Mouse (Mus musculus) MEL-GATA-1-ER (cell line): ENCODE results near the gene Max.

Source experiments
- DNase-seq: peaks from one replicate; pipeline ENCODE4 v3.0.0-alpha.2; 2012; ENCODE audit warnings: low read depth; ENCODE audit errors: extremely low read depth

Gene Max

DNA sequence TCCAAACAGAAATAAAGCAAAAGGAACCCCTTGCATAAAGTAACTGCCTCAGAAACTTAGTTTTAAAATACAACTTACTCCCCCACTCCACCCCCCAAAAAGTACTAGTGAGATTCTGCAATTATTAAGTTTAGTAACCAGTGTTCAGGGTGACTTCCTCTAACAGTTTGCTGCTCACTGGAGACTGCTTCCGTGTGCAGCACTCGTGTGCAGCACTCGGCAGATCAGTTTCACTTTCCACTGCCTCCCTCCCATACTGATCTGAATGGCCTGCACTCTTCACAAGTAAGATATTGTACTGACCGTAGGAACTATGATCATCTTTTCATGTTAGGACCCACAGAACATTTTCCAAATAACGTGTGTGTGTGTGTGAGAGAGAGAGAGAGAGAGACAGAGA is 4.3 kb downstream of the Max start:
- DNase-seq = peak; percentile 63

- no peak for DNase-seq
Observed at GRCm38 (mm10) chr12:76954698-76955423, 7.1 kb downstream of the Max start.

DNA sequence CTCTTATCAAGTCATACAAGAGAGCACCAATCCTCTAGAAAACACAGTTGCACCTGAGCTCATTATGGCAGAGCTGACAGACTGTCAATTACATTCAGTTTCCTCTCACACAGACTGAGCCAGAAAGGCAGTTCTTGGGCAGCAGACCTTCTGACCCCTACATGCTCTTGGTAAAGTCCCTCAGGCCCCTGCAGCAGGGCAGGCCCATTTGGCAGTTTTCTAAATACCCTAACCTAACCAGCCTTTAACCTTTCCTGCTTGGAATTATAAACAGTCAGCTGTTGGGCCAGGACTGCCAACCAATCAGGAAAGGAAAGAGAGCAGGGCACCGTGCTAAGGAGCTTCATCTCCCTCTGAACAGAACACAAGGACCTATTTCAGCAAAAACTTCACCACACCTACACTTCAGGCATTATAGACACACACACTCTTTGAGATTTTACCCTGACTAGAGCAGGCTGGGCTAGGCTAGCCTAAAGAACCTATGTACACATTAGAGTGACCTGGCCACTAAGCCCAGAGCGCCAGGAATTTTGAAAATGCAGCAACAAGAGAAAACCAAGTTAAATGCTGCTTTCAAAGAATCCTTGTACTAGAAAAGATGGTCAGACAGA is 8.1 kb downstream of the Max start:
- DNase-seq = no peak

- no peak for DNase-seq
Observed at GRCm38 (mm10) chr12:76950330-76950729, 11.7 kb downstream of the Max start.

DNA sequence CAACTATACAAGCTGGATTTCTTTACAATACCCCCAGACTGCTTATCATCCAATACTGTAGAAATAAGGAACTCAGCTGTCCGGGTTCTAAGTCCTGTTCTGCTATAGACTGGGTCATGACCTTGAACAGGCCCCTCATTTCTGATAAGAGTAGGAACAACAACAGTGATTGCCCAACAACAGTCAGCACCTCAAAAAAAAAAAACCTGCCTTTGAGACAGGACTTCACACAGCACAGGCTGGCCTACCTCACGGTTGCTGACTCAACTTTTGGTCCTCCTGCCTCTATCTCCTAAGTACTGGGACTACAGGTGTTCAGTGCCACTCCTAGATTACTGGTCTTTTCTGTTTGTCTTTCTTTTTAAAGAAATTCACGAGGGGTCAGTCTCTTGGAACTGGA is 13.2 kb downstream of the Max start:
- no peak for DNase-seq

DNA sequence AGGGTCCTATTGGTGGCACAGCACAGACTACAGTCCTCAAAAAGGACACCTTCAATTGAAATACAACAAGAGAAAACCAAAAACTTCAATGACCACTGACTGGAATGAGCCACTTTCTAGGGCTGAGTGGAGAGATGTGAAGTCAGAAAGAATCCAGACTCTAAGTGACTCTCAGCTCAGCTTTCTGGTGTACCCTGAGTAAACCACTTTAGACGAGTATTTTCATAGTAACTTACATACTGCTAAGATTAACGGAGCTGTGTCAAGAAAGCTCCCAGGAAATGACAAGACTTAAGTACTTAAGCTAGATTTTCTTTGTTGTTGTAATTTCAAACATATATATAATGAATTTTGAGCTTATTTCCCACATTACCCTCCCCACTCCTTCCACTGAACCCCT is 13.8 kb downstream of the Max start:
- DNase-seq = no peak

GRCm38 (mm10) chr12:76947487-76947886 is 14.5 kb downstream of the Max start:
- DNase-seq = no peak

GRCm38 (mm10) chr12:76943466-76943865 is 18.5 kb downstream of the Max start:
- no peak for DNase-seq

GRCm38 (mm10) chr12:76943046-76943445 is 19.0 kb downstream of the Max start:
- DNase-seq = no peak

GRCm38 (mm10) chr12:76942476-76942875 is 19.5 kb downstream of the Max start:
- DNase-seq = no peak

GRCm38 (mm10) chr12:76941524-76941923 is 20.5 kb downstream of the Max start:
- DNase-seq = no peak

GRCm38 (mm10) chr12:76938013-76938412 is 24.0 kb downstream of the Max start:
- DNase-seq = no peak

- no peak for DNase-seq
Observed at GRCm38 (mm10) chr12:76936211-76936610, 25.8 kb downstream of the Max start.

GRCm38 (mm10) chr12:76934438-76934837 is 27.6 kb downstream of the Max start:
- no peak for DNase-seq

DNA sequence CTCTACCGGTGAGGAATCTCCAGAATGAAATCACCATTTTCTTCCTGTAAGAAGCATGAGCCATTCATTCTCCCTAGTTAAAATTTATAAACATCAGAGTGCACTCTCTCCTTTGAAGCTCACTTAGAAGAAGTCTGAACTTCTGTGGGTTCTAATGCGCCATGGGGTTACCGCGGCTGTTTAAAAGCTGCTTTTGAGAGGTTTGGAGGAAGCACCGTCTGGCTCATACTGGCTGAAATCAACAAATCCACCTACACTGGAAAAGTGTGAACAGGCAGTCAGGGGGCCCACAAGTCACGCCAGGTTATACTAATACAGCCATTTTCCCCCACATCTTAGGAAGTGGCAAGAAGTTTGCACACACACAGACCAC is 29.3 kb downstream of the Max start:
- no peak for DNase-seq

DNA sequence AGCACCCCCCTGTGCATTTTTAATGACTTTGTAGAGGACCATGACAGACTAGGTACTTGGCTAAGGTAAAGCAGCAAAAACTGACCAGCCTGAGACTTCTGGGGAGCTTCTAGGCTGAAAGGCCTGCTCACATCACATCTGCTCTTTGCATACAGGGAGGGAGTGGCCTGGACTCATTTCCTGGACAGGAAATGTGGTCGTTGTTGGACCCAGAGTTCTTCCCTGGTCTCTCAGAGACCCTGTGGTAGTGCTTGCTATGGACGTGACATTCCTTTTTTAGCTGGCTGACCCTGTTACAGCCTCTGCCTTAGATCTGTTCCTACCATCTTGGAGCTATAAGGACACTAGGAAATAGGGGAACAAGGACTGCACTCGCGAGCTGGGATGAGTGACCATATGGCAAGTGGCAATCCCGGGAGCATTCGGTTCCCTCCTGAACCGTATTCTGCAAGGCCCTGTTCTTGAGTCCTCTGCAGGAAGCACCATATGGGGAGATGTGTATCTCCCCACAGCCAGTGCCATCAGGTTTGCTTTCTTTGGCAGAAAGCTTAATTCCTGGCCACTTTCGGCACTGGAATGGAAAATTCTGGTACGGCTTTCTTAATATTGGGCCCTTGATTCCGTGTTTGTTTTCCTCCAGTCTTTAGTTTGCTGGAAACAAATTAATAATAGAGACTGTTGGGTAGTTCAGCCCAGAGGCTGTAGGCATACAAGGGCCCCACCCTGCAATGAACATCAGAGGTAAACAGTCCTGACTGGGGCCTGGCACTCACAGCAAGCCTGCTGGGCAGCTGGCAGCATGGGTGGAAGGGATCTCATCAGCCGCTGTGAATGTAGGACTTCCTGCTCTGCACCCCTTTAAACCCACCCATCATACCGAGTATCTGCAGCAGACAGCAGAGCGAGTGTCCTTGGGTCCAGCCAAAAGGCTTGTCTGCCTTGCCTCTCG is 30.0 kb downstream of the Max start:
- no peak for DNase-seq

GRCm38 (mm10) chr12:76930177-76930576 is 31.8 kb downstream of the Max start:
- no peak for DNase-seq

GRCm38 (mm10) chr12:76927539-76927938 is 34.5 kb downstream of the Max start:
- DNase-seq = no peak

- no peak for DNase-seq
Observed at GRCm38 (mm10) chr12:76927012-76927411, 35.0 kb downstream of the Max start.

DNA sequence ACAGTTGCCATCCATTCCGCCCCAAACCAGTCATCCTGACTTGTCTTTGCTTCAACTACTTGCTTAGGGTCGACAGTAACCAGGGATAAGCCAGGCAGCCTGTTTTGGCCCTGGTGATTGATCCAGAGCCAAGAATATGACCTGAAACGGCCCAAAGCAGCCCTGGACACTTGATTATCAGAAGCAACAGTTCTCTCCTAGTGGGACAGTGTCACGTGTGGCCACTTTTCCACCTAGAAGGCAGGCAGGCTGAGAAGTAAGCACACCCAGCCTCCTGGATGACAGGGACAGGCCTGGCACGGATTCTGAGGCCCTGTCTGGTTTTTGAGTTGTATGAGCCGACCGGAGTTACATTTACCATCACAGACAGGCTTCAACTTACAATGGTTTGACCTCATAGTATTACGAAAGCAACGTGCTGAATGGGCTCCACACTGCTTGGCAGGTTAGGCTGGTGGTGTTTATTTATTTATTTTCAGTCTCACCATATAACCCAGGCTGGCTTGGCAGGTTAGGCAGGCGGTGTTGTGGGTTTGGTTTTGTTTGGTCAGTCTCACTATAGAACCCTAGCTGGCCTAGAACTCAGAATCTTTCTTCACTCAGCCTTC is 35.6 kb downstream of the Max start:
- no peak for DNase-seq

DNA sequence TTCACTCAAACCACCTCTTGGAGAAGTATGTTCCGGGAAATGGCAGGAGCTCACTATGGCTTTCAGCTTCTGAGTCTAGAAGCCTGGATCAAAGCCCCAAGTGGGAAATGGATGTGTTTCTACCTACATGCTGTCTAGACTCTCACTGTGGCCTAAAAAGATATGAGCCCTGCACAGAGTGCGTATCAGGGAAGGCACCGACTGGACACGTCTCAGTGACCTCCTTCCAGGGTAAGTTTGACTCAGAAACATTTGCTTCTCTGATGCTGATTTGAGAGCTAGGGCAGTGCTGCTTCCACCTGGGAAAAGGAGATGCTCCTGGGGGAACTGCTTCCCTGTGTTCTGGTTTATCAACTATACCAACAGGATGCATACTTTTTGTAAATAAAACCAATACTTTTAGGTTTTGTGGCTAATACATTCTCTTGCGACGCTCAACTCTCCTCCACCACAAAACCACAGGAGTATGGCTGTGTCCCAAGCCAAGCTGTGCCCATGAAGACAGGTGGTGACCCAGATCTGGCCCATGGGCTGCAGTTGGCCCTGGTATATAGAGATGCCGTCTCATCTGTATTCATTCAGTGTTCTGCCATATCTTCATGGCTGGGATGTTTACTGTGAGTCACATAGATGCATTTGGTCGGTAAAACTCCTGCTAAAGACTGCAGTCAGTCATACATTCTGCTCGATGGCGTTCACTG is 36.9 kb downstream of the Max start:
- no peak for DNase-seq
